Mouse (Mus musculus) liver, embryonic 14.5 days (tissue): Measurements from ENCODE around the gene Tas2r108.

Experiments used
- CTCF ChIP-seq: IDR thresholded peaks from 2 replicates; pipeline ENCODE4 v1.5.1; 2016; ENCODE audit warnings: antibody characterized with exemption, low read depth, control low read depth
- EP300 ChIP-seq: IDR thresholded peaks from 2 replicates; pipeline ENCODE4 v1.6.1; 2016; ENCODE audit warnings: antibody characterized with exemption, low read depth

DNA sequence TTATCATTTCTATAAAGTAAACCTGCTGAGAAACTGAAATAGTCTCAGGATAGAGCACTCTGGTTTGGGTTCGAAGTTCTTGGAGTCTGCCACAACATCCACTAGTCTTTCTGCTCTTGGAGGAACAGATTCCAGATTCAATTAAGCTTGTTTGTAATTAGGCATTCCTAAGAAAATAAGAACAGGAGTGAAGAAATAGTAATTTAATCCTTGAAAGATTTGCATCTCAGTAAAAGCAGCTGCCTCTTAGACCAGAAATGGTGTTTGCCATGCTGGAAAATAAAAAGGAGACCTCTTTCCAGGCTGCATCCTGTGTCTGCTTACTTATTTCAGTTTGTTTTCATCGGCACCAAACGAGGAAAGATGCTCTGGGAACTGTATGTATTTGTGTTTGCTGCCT, at the start of gene Tas2r108:
- TF ChIP-seq EP300 (no peak), CTCF (no peak)
